Mouse (Mus musculus): ENCODE measurements at regions not wholly inside any gene's neighbourhood (a gene's known extent, or its start where the extent isn't known, plus 50 kb on each side); places are given as distances from the start of the nearest gene placed in this dataset.
A peak's percentile ranks its signal among the peaks of the same experiment; 100 is the strongest.

DNA sequence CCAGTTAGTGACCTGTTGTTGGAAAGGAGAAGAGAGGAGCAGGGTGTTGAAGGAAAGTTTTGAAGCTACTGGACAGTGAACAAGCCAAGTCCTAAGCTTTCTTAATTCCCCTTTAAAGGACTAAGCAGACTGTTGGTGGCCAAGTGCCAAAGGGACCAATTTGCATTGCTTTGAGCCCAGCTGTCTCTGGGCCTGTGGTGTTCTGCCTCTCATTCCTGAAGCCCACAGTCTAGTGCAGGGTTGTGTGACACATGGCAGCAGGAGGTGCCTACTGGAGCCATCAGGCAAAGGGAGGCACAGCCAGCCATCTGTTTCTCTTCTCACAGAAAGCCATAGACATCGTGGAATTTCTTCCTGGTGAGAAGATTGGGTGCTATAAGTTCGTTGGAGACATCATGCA lies 278.6 kb downstream of the Myh15 start:
- no peak overlapping the region for H3K27ac ChIP-seq (replicated peaks)
- H3K27me3 ChIP-seq = no peaks in the 10 kb centered on the region
- no peak overlapping the region for H3K9ac ChIP-seq (replicated peaks)
- no peaks in the 10 kb centered on the region for H3K4me1 ChIP-seq
- 52% methylated on average over 2 of the region's 2 CpGs for WGBS
- H3K4me2 ChIP-seq (replicated peaks) = no peak overlapping the region
- no peak overlapping the region for H3K4me3 ChIP-seq
- H3K36me3 ChIP-seq = no peaks in the 10 kb centered on the region
- H3K9me3 ChIP-seq = no peaks in the 10 kb centered on the region
- ATAC-seq (ENCODE audit: low FRiP score, low read depth) = 0 out of 2 replicates have a peak, but pooled peaks have one; percentile 39

DNA sequence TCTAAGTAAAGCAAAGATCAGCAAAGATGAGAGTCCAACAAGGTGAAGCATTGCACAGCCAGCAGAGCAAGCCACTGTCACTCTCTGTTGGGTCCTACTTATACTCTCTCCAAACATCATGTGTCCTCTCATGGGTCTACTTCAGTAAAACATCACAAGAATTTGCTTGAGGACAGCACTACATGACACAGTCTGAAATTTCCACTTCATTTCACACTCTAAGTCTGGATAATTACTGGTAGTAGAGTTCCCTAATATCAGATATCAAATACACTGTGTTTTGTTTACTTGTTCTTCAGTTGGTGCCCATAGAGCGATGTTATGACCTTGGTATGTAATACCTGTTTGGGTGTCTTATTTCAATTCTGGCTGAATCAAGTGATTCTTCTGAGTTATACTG lies 280.7 kb downstream of the Myh15 start:
- no peak overlapping the region for H3K9ac ChIP-seq (replicated peaks)
- H3K4me1 ChIP-seq = no peaks in the 10 kb centered on the region
- no peaks in the 10 kb centered on the region for H3K36me3 ChIP-seq
- H3K27ac ChIP-seq (replicated peaks) = no peak overlapping the region
- H3K27me3 ChIP-seq = no peaks in the 10 kb centered on the region
- ATAC-seq (ENCODE audit: low FRiP score, low read depth) = no peak
- H3K9me3 ChIP-seq = no peaks in the 10 kb centered on the region
- no peak overlapping the region for H3K4me3 ChIP-seq
- WGBS = 89% methylated on average over 1 of the region's 1 CpGs
- H3K4me2 ChIP-seq (replicated peaks) = no peak overlapping the region

GRCm38 (mm10) chr16:49358404-49358803 lies 301.1 kb downstream of the Myh15 start:
- no peak overlapping the region for H3K4me2 ChIP-seq (replicated peaks)
- H3K27me3 ChIP-seq = no peaks in the 10 kb centered on the region
- H3K9ac ChIP-seq (replicated peaks) = no peak overlapping the region
- no peak overlapping the region for H3K4me3 ChIP-seq
- 79% methylated on average over 3 of the region's 3 CpGs for WGBS
- ATAC-seq (ENCODE audit: low FRiP score, low read depth) = no peak
- no peaks in the 10 kb centered on the region for H3K36me3 ChIP-seq
- H3K4me1 ChIP-seq = no peaks in the 10 kb centered on the region
- H3K27ac ChIP-seq (replicated peaks) = no peak overlapping the region
- H3K9me3 ChIP-seq = no peaks in the 10 kb centered on the region

DNA sequence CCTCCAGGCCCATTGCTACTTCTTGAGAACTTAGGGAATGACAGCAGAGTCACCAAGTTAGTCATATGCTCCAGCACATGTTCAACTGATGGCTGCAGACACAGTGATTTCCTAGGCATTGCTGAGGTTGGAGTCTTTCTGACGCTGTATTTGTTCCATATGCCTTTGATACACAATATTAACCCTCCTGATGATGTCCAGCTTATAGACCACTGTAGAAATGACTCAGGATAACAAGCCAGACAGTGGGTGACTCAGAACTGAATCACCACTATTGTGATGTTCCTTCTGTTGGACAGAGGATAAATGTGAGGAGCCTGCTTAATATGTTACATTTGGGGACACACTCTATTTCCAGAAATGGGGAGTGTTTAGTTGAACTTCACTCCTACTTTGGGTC lies 304.4 kb downstream of the Myh15 start:
- no peak overlapping the region for H3K27ac ChIP-seq (replicated peaks)
- H3K36me3 ChIP-seq = no peaks in the 10 kb centered on the region
- H3K4me2 ChIP-seq (replicated peaks) = no peak overlapping the region
- WGBS = 91% methylated on average over 1 of the region's 1 CpGs
- H3K9me3 ChIP-seq = no peaks in the 10 kb centered on the region
- H3K4me1 ChIP-seq = no peaks in the 10 kb centered on the region
- H3K9ac ChIP-seq (replicated peaks) = no peak overlapping the region
- ATAC-seq (ENCODE audit: low FRiP score, low read depth) = no peak
- H3K4me3 ChIP-seq = no peak overlapping the region
- no peaks in the 10 kb centered on the region for H3K27me3 ChIP-seq

DNA sequence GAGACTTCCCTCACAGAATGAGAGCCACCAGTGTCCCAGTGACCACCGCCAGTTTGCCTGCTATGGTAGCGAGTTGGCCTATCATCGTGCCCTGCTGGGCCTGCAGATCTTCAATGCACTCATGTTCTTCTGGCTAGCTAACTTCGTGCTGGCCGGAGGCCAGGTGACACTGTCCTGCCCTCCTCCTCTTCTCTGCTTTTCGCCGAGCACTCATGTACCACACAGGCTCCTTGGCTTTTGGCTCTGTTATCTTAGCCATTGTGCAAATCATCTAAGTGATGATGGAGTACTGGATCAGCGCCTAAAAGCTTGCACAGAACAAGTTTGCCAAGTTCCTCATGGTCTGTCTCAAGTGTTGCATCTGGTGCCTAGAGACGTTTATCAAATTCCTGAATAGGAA lies 312.2 kb downstream of the Myh15 start:
- no peak for ATAC-seq (ENCODE audit: low FRiP score, low read depth)
- Histone ChIP-seq H3K9me3 (no peaks in the 10 kb centered on the region), H3K4me3 (no peak overlapping the region), H3K4me1 (no peaks in the 10 kb centered on the region), H3K9ac (replicated peaks) (no peak overlapping the region), H3K27me3 (no peaks in the 10 kb centered on the region), H3K36me3 (no peaks in the 10 kb centered on the region), H3K4me2 (replicated peaks) (no peak overlapping the region), H3K27ac (replicated peaks) (no peak overlapping the region)
- 90% methylated on average over 9 of the region's 9 CpGs for WGBS

GRCm38 (mm10) chr16:49375108-49375507 lies 317.8 kb downstream of the Myh15 start:
- Histone ChIP-seq H3K36me3 (no peaks in the 10 kb centered on the region), H3K9ac (replicated peaks) (no peak overlapping the region), H3K27me3 (no peaks in the 10 kb centered on the region), H3K4me3 (no peak overlapping the region), H3K4me2 (replicated peaks) (no peak overlapping the region), H3K4me1 (no peaks in the 10 kb centered on the region), H3K27ac (replicated peaks) (no peak overlapping the region), H3K9me3 (no peaks in the 10 kb centered on the region)
- no peak for ATAC-seq (ENCODE audit: low FRiP score, low read depth)
- WGBS = 78% methylated on average over 4 of the region's 4 CpGs

- no peak overlapping the region for H3K4me2 ChIP-seq (replicated peaks)
- no peak overlapping the region for H3K9ac ChIP-seq (replicated peaks)
- H3K4me1 ChIP-seq = no peaks in the 10 kb centered on the region
- no peaks in the 10 kb centered on the region for H3K36me3 ChIP-seq
- no peak overlapping the region for H3K4me3 ChIP-seq
- H3K27ac ChIP-seq (replicated peaks) = no peak overlapping the region
- H3K9me3 ChIP-seq = no peaks in the 10 kb centered on the region
- H3K27me3 ChIP-seq = no peaks in the 10 kb centered on the region
- ATAC-seq (ENCODE audit: low FRiP score, low read depth) = no peak
Measured at GRCm38 (mm10) chr16:49378917-49379473, 320.0 kb upstream of the Ift57 start.

DNA sequence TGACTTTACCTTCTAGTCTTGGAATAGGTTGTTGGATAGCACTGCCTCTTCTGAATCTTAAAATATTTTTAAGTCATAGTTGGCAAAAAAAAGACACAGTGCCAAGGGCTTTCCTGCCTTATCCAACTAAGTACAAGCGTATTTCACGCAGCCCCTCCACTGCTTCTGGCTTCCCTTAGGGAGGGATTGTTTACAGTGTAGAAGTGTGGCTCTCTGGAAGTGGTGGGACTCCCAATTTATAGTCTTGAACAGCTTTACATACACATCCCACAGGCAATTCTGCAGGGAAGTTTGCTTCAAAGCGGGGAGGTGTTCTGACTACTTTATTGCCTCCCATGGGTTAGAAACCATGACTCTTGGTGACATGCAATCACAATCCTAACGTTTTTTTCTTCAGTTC lies 310.9 kb upstream of the Ift57 start:
- no peaks in the 10 kb centered on the region for H3K36me3 ChIP-seq
- H3K4me3 ChIP-seq = no peak overlapping the region
- H3K4me1 ChIP-seq = no peaks in the 10 kb centered on the region
- 80% methylated on average over 4 of the region's 4 CpGs for WGBS
- no peak for ATAC-seq (ENCODE audit: low FRiP score, low read depth)
- H3K4me2 ChIP-seq (replicated peaks) = no peak overlapping the region
- H3K9ac ChIP-seq (replicated peaks) = no peak overlapping the region
- no peaks in the 10 kb centered on the region for H3K27me3 ChIP-seq
- no peaks in the 10 kb centered on the region for H3K9me3 ChIP-seq
- no peak overlapping the region for H3K27ac ChIP-seq (replicated peaks)

DNA sequence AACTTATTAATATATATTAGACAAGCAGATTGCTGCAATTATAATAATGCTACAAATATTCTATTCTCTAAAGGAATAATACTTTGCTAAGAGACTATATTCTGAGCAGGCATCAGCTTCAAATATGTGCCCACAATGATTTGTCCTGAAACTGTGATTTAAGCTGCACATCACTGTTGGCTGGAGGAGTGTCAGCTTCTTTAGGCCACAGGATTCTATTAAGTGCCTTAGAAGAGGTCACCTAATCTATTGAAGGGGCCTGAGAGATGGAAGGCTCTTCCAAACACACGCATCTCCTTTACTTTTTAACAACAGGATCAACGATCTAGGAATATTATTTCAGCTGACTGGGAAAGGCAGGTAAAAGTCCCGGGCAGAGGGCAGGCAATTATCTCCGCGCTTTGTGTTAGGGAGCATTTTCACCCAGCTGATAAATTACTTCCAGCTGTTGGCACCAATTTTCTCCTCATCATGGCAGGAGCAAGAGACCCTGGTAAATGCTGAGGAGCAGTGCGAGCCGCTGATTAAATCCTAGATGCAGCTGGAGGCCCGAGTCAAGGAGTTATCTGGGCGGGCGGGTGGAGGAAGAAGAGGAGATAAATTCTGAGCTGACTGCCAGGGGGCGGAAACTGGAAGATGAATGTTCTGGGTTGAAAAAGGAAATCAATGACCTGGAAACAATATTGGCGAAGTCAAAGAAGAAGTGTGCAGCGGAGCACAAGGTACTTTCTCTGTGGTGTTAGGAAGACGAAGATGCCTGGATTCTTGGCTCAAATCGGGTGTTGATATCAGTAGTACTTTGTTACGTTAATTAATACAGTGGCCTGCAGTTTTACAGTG lies 290.9 kb upstream of the Ift57 start:
- no peak overlapping the region for H3K4me2 ChIP-seq (replicated peaks)
- no peaks in the 10 kb centered on the region for H3K27me3 ChIP-seq
- no peaks in the 10 kb centered on the region for H3K9me3 ChIP-seq
- no peaks in the 10 kb centered on the region for H3K36me3 ChIP-seq
- no peak overlapping the region; the same call in 1 of the 2 replicates for H3K27ac ChIP-seq (replicated peaks)
- WGBS = 49% methylated on average over 16 of the region's 16 CpGs
- ATAC-seq (ENCODE audit: low FRiP score, low read depth) = peak; percentile 60; the same call in 1 of the 2 replicates
- no peak overlapping the region for H3K4me3 ChIP-seq
- no peaks in the 10 kb centered on the region for H3K4me1 ChIP-seq
- H3K9ac ChIP-seq (replicated peaks) = no peak overlapping the region

DNA sequence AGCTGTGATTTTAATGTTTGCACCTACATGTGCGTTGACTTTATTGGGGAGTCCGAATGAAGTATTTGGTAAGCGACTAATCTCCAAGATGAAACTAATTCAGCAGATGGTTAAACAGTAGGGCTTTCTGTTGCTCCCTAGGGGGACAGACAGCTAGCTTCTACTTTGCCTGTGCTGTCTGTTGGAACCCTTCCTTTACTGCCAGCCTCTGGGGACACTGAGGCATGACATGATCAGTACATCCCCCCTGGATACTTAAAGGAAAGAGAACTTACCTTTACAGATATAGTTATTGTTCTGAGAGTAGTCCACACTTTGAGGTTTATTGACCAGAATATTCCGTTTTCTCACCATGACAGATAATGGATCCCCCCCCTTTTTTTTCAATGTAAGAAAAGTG lies 289.8 kb upstream of the Ift57 start:
- no peak overlapping the region for H3K4me2 ChIP-seq (replicated peaks)
- 91% methylated on average over 4 of the region's 4 CpGs for WGBS
- H3K9ac ChIP-seq (replicated peaks) = no peak overlapping the region
- H3K4me3 ChIP-seq = no peak overlapping the region
- no peaks in the 10 kb centered on the region for H3K9me3 ChIP-seq
- ATAC-seq (ENCODE audit: low FRiP score, low read depth) = no peak
- no peak overlapping the region for H3K27ac ChIP-seq (replicated peaks)
- H3K27me3 ChIP-seq = no peaks in the 10 kb centered on the region
- H3K36me3 ChIP-seq = no peaks in the 10 kb centered on the region
- H3K4me1 ChIP-seq = no peaks in the 10 kb centered on the region

DNA sequence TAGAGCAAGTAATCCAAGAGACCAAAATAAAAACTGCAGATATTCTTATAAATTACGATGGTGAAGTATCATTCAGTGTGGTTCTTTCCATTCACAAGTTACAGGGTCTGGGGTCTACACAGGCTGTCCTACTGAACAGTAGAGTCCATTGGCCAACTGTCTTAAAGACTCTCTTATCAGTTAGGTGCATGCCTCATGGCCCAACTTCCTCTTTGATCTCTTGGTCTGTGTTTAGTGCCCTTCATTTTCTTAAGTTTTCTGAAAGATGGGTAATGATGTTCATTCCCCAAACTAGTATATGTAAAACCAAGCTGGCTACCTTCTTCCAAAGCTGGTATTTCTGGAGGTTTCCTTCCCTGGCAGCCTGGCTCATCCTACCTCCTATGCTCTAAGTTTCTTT lies 268.7 kb upstream of the Ift57 start:
- WGBS = 95% methylated on average over 1 of the region's 1 CpGs
- no peak for ATAC-seq (ENCODE audit: low FRiP score, low read depth)
- no peak overlapping the region for H3K9ac ChIP-seq (replicated peaks)

DNA sequence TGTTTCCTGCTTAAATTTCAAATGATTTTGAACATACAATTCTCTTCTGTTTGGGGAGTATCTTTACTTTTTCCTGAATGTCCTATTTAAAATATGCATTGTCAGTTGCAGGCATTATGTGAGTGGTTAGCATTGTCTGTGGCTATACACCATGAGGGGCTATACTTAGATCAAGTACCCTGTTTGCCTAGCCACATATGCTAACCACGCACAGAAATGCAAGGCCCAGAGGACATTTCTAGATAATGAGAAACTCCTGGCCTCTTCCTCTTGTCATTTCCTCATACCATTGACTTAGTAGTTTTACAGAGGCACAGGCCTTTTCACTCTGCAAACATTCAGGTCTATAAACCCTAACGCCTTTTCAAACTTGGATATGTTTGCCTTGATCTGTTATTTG lies 267.1 kb upstream of the Ift57 start:
- Histone ChIP-seq H3K27ac (replicated peaks) (no peak overlapping the region), H3K36me3 (no peaks in the 10 kb centered on the region), H3K9ac (replicated peaks) (no peak overlapping the region), H3K9me3 (no peaks in the 10 kb centered on the region), H3K4me2 (replicated peaks) (no peak overlapping the region), H3K27me3 (no peaks in the 10 kb centered on the region), H3K4me3 (no peak overlapping the region), H3K4me1 (no peaks in the 10 kb centered on the region)
- no peak for ATAC-seq (ENCODE audit: low FRiP score, low read depth)
- WGBS = 73% methylated on average over 2 of the region's 2 CpGs

More for the DNA sequence above, 268.7 kb upstream of the Ift57 start:
- Histone ChIP-seq H3K4me2 (replicated peaks) (no peak overlapping the region), H3K36me3 (no peaks in the 10 kb centered on the region), H3K4me1 (no peaks in the 10 kb centered on the region), H3K27ac (replicated peaks) (no peak overlapping the region), H3K9me3 (no peaks in the 10 kb centered on the region), H3K27me3 (no peaks in the 10 kb centered on the region), H3K4me3 (no peak overlapping the region)

GRCm38 (mm10) chr16:49441225-49441624 lies 257.8 kb upstream of the Ift57 start:
- WGBS = 81% methylated on average over 1 of the region's 1 CpGs
- no peak overlapping the region for H3K4me3 ChIP-seq

More at GRCm38 (mm10) chr16:49441225-49441624, 257.8 kb upstream of the Ift57 start:
- no peaks in the 10 kb centered on the region for H3K4me1 ChIP-seq
- H3K9ac ChIP-seq (replicated peaks) = no peak overlapping the region
- no peak for ATAC-seq (ENCODE audit: low FRiP score, low read depth)
- no peak overlapping the region for H3K4me2 ChIP-seq (replicated peaks)
- H3K27me3 ChIP-seq = no peaks in the 10 kb centered on the region
- H3K36me3 ChIP-seq = no peaks in the 10 kb centered on the region
- no peak overlapping the region for H3K27ac ChIP-seq (replicated peaks)
- H3K9me3 ChIP-seq = no peaks in the 10 kb centered on the region

Data from midbrain, embryonic 12.5 days (tissue).